Mouse (Mus musculus) neural tube, embryonic 15.5 days (tissue): ENCODE data around the gene Abcc4. TPM values are rescaled to one million over a fixed set of nuclear protein-coding genes. Genes with fewer than 3 reads are reported as not detected.

Experiments used
- ATAC-seq: fragments of 200-750 bp; cut with Nextera tagmentation; 2 replicates; pipeline ENCODE4 v1.8.0; 2017; ENCODE audit warnings: mild to moderate bottlenecking, moderate TSS enrichment, moderate library complexity; ENCODE audit not compliant: low FRiP score
- H3K27ac ChIP-seq: fragments of 300-500 bp; sonication (generic); replicated peaks from 2 replicates; pipeline ENCODE4 v1.5.1; 2015; ENCODE audit warnings: mild to moderate bottlenecking, inconsistent platforms
- H3K27me3 ChIP-seq: fragments of 300-500 bp; sonication (generic); replicated peaks from 2 replicates; pipeline ENCODE4 v1.6.1; 2015; ENCODE audit warnings: inconsistent platforms
- H3K36me3 ChIP-seq: fragments of 300-500 bp; sonication (generic); 2 replicates; pipeline ENCODE4 v1.6.1; 2015; ENCODE audit warnings: inconsistent platforms
- H3K4me1 ChIP-seq: fragments of 300-500 bp; sonication (generic); 2 replicates; pipeline ENCODE4 v1.6.1; 2015; ENCODE audit warnings: inconsistent platforms
- H3K4me2 ChIP-seq: fragments of 300-500 bp; sonication (generic); 2 replicates; pipeline ENCODE4 v1.6.1; 2015; ENCODE audit warnings: inconsistent platforms, mild to moderate bottlenecking, moderate library complexity
- H3K4me3 ChIP-seq: fragments of 300-500 bp; sonication (generic); replicated peaks from 2 replicates; pipeline ENCODE4 v1.5.1; 2015; ENCODE audit warnings: mild to moderate bottlenecking, inconsistent platforms
- H3K9ac ChIP-seq: fragments of 300-500 bp; sonication (generic); replicated peaks from 2 replicates; pipeline ENCODE4 v1.6.1; 2015; ENCODE audit warnings: mild to moderate bottlenecking, inconsistent platforms
- H3K9me3 ChIP-seq: fragments of 300-500 bp; sonication (generic); replicated peaks from 2 replicates; pipeline ENCODE4 v1.6.1; 2016; ENCODE audit warnings: inconsistent platforms
- WGBS: fragments of 180-500 bp; shearing (Covaris S2); methylation state at CpG from one replicate; pipeline ENCODE4 v1.1.7; 2015; ENCODE audit warnings: mixed read lengths; 5-methylcytosine and 5-hydroxymethylcytosine counted together
- polyA plus RNA-seq: library from polyadenylated mRNA; unstranded; fragments of >200 nt; fragmentation: Nextera tagmentation; extraction: Ambion mirVana; gene quantifications from 2 replicates; pipeline ENCODE4 v1.2.1, GENCODE M21; 2015

The Abcc4 gene
- polyA plus RNA-seq, 1 experiment from 2014 or later: 3.1 TPM

- Histone ChIP-seq H3K9me3 (no peaks in the 10 kb centered on the region), H3K4me3 (no peak overlapping the region), H3K27me3 (0 out of 2 replicates have a peak, but pooled peaks cover 2% of the 10 kb centered on the region), H3K4me2 (no peak overlapping the region), H3K36me3 (no peaks in the 10 kb centered on the region), H3K27ac (no peak overlapping the region), H3K4me1 (peaks cover 19% of the 10 kb centered on the region), H3K9ac (no peak overlapping the region)
- ATAC-seq: peak; percentile 83; the same call in 1 of the 2 replicates
- 52% methylated on average over 20 of the region's 20 CpGs for WGBS
Measured at GRCm38 (mm10) chr14:118591477-118592403, 114.3 kb downstream of the Abcc4 start.

GRCm38 (mm10) chr14:118582333-118582941 is 123.6 kb downstream of the Abcc4 start:
- Histone ChIP-seq H3K4me2 (no peak overlapping the region), H3K27me3 (0 out of 2 replicates have a peak, but pooled peaks cover 4% of the 10 kb centered on the region), H3K4me3 (no peak overlapping the region), H3K9ac (no peak overlapping the region), H3K27ac (no peak overlapping the region), H3K36me3 (no peaks in the 10 kb centered on the region), H3K9me3 (no peaks in the 10 kb centered on the region), H3K4me1 (no peaks in the 10 kb centered on the region)
- WGBS: 77% methylated on average over 8 of the region's 8 CpGs
- ATAC-seq: no peak

GRCm38 (mm10) chr14:118581673-118582072 is 124.3 kb downstream of the Abcc4 start:
- WGBS: 75% methylated on average over 8 of the region's 8 CpGs
- no peak overlapping the region for H3K4me3 ChIP-seq
- H3K4me2 ChIP-seq: no peak overlapping the region
- H3K9me3 ChIP-seq: no peaks in the 10 kb centered on the region
- H3K4me1 ChIP-seq: no peaks in the 10 kb centered on the region
- ATAC-seq: no peak
- H3K27ac ChIP-seq: no peak overlapping the region
- H3K36me3 ChIP-seq: no peaks in the 10 kb centered on the region
- no peak overlapping the region for H3K9ac ChIP-seq
- H3K27me3 ChIP-seq: 0 out of 2 replicates have a peak, but pooled peaks cover 4% of the 10 kb centered on the region

GRCm38 (mm10) chr14:118579013-118579728 is 126.8 kb downstream of the Abcc4 start:
- WGBS: 90% methylated on average over 19 of the region's 19 CpGs
- ATAC-seq: no peak
- H3K27ac ChIP-seq: no peak overlapping the region
- H3K4me3 ChIP-seq: no peak overlapping the region
- H3K4me2 ChIP-seq: no peak overlapping the region
- H3K27me3 ChIP-seq: no peaks in the 10 kb centered on the region
- H3K4me1 ChIP-seq: no peaks in the 10 kb centered on the region
- H3K36me3 ChIP-seq: no peaks in the 10 kb centered on the region
- no peaks in the 10 kb centered on the region for H3K9me3 ChIP-seq
- no peak overlapping the region for H3K9ac ChIP-seq

- Histone ChIP-seq H3K36me3 (no peaks in the 10 kb centered on the region), H3K27me3 (no peaks in the 10 kb centered on the region), H3K9me3 (no peaks in the 10 kb centered on the region), H3K4me3 (no peak overlapping the region), H3K4me2 (no peak overlapping the region), H3K9ac (no peak overlapping the region), H3K4me1 (no peaks in the 10 kb centered on the region), H3K27ac (no peak overlapping the region)
- 90% methylated on average over 5 of the region's 5 CpGs for WGBS
- no peak for ATAC-seq
Measured at GRCm38 (mm10) chr14:118577895-118578294, 128.1 kb downstream of the Abcc4 start.

GRCm38 (mm10) chr14:118572688-118573245 is 133.3 kb downstream of the Abcc4 start:
- WGBS: 83% methylated on average over 9 of the region's 9 CpGs
- Histone ChIP-seq H3K9ac (no peak overlapping the region), H3K27ac (no peak overlapping the region), H3K4me2 (no peak overlapping the region), H3K9me3 (no peaks in the 10 kb centered on the region), H3K4me1 (peaks cover 4% of the 10 kb centered on the region; the same call in 1 of the 2 replicates), H3K36me3 (no peaks in the 10 kb centered on the region), H3K4me3 (no peak overlapping the region), H3K27me3 (no peaks in the 10 kb centered on the region)
- no peak for ATAC-seq

GRCm38 (mm10) chr14:118569586-118569985 is 136.4 kb downstream of the Abcc4 start:
- H3K9ac ChIP-seq: no peak overlapping the region
- H3K9me3 ChIP-seq: no peaks in the 10 kb centered on the region
- H3K27ac ChIP-seq: no peak overlapping the region
- WGBS: 79% methylated on average over 13 of the region's 13 CpGs
- H3K27me3 ChIP-seq: no peaks in the 10 kb centered on the region
- no peaks in the 10 kb centered on the region for H3K36me3 ChIP-seq
- H3K4me3 ChIP-seq: no peak overlapping the region
- H3K4me2 ChIP-seq: no peak overlapping the region
- no peak for ATAC-seq
- peaks cover 13% of the 10 kb centered on the region for H3K4me1 ChIP-seq

- no peak overlapping the region for H3K27ac ChIP-seq
- H3K4me3 ChIP-seq: no peak overlapping the region
- H3K4me1 ChIP-seq: peaks cover 13% of the 10 kb centered on the region
- no peaks in the 10 kb centered on the region for H3K27me3 ChIP-seq
- no peaks in the 10 kb centered on the region for H3K9me3 ChIP-seq
- H3K9ac ChIP-seq: no peak overlapping the region
- no peak for ATAC-seq
- H3K36me3 ChIP-seq: no peaks in the 10 kb centered on the region
- H3K4me2 ChIP-seq: no peak overlapping the region
- WGBS: 37% methylated on average over 17 of the region's 17 CpGs
Measured at GRCm38 (mm10) chr14:118568116-118568673, 137.8 kb downstream of the Abcc4 start.

GRCm38 (mm10) chr14:118566809-118567208 is 139.2 kb downstream of the Abcc4 start:
- Histone ChIP-seq H3K4me1 (peaks cover 13% of the 10 kb centered on the region), H3K27me3 (no peaks in the 10 kb centered on the region), H3K4me2 (peak overlapping the region; percentile 35), H3K9me3 (no peaks in the 10 kb centered on the region), H3K27ac (peak overlapping the region; percentile 4; the same call in 1 of the 2 replicates), H3K9ac (no peak overlapping the region), H3K4me3 (no peak overlapping the region), H3K36me3 (no peaks in the 10 kb centered on the region)
- 65% methylated on average over 5 of the region's 5 CpGs for WGBS
- no peak for ATAC-seq

- Histone ChIP-seq H3K9me3 (no peaks in the 10 kb centered on the region), H3K4me2 (peak overlapping the region; percentile 35), H3K27me3 (no peaks in the 10 kb centered on the region), H3K4me3 (no peak overlapping the region), H3K4me1 (peaks cover 13% of the 10 kb centered on the region), H3K9ac (no peak overlapping the region), H3K27ac (peak overlapping the region; percentile 4; the same call in 1 of the 2 replicates), H3K36me3 (no peaks in the 10 kb centered on the region)
- 15% methylated on average over 12 of the region's 12 CpGs for WGBS
- ATAC-seq: peak; percentile 66
Measured at GRCm38 (mm10) chr14:118566214-118566688, 139.8 kb downstream of the Abcc4 start.

- H3K4me2 ChIP-seq: no peak overlapping the region
- no peaks in the 10 kb centered on the region for H3K27me3 ChIP-seq
- no peaks in the 10 kb centered on the region for H3K9me3 ChIP-seq
- H3K36me3 ChIP-seq: no peaks in the 10 kb centered on the region
- H3K4me3 ChIP-seq: no peak overlapping the region
- no peak overlapping the region for H3K9ac ChIP-seq
- peaks cover 13% of the 10 kb centered on the region for H3K4me1 ChIP-seq
- no peak overlapping the region for H3K27ac ChIP-seq
- 95% methylated on average over 5 of the region's 5 CpGs for WGBS
- ATAC-seq: no peak
Measured at GRCm38 (mm10) chr14:118565696-118566095, 140.3 kb downstream of the Abcc4 start.
